ENCODE assay signal across 15 mouse cellular contexts in the genomic region with DNA sequence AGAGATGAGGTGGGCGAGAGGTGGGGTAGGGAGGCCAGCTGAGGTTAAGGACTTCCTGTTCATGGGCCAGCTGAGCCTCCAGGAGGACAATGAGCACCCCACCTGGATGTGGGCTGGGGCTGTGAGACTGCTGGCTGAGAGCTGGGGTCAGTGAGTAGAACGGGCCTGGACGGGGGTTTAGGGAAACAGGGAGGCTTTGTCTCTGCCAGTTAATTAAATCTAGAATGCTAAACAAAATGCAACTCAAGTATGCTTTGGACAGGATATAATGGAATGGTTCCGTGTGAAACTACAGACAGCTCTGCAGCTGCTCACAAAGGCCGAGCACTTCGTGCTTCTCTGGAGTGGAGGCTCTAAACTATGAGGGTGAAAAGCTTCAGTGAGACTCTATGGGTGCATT. TPM values are rescaled to one million over a fixed set of nuclear protein-coding genes. Genes with fewer than 3 reads are reported as not detected.
"Had no signal": no experiment of that assay in that cellular context is flagged by ENCODE, and none has a peak within 500 bp of the region (broad histone marks: within the 10 kb centered on the region; RNA-seq: fewer than 3 reads in every experiment).

No protein-coding gene starts in this region.

- H3K9me3 ChIP-seq: limb, embryonic 12.5 days; liver, embryonic 13.5 days; midbrain, embryonic 10.5 days; neural tube, embryonic 15.5 days had no signal

- H3K4me2 ChIP-seq: limb, embryonic 12.5 days; liver, embryonic 13.5 days; neural tube, embryonic 15.5 days had no signal

- H3K27me3 ChIP-seq: limb, embryonic 12.5 days; liver, embryonic 13.5 days; neural tube, embryonic 15.5 days had no signal

- H3K4me3 ChIP-seq: limb, embryonic 12.5 days; liver, embryonic 13.5 days; midbrain, embryonic 10.5 days; myocyte; neural tube, embryonic 15.5 days had no signal

- H3K9ac ChIP-seq: limb, embryonic 12.5 days; liver, embryonic 13.5 days; liver, postnatal 0 days; neural tube, embryonic 15.5 days had no signal

- ATAC-seq: intestine, postnatal 0 days; liver, postnatal 0 days had no signal

- DNase-seq: kidney, adult 8-10 months; kidney, postnatal 25 days; liver; liver, embryonic 13.5 days; liver, postnatal 0 days; midbrain, embryonic 14.5 days; right cerebral cortex, adult 18-20 months; right cerebral cortex, postnatal 25 days had no signal

- H3K27ac ChIP-seq: limb, embryonic 12.5 days; liver, embryonic 13.5 days; midbrain, embryonic 10.5 days; neural tube, embryonic 15.5 days; stomach, postnatal 0 days had no signal

- H3K4me1 ChIP-seq: limb, embryonic 12.5 days; liver, embryonic 13.5 days; midbrain, embryonic 10.5 days; neural tube, embryonic 15.5 days had no signal

- H3K36me3 ChIP-seq: limb, embryonic 12.5 days; liver, embryonic 13.5 days; midbrain, embryonic 10.5 days; neural tube, embryonic 15.5 days had no signal

RNA-seq across cellular contexts. Expression of gene Ptpn5, which starts 32.9 kb away (rescaled TPM):
- total RNA-seq: megakaryocyte, adult 5-6 weeks had no signal
- polyA plus RNA-seq: liver, postnatal 0 days had no signal
